Mouse (Mus musculus) embryonic facial prominence, embryonic 11.5 days (tissue): Measurements from ENCODE around the gene Cux2. TPM values are rescaled to one million over a fixed set of nuclear protein-coding genes. Genes with fewer than 3 reads are reported as not detected.
A peak's percentile ranks its signal among the peaks of the same experiment; 100 is the strongest.

Source experiments
- ATAC-seq: fragments of 200-750 bp; cut with Nextera tagmentation; replicated peaks from 2 replicates; pipeline ENCODE4 v1.8.0; 2017; ENCODE audit warnings: low read depth; ENCODE audit not compliant: insufficient number of reproducible peaks, low FRiP score, low TSS enrichment
- DNase-seq: peaks from one replicate; pipeline ENCODE4 v3.0.0-alpha.2; 2015; ENCODE audit warnings: low spot score
- H3K27ac ChIP-seq: fragments of 300-500 bp; sonication (generic); replicated peaks from 2 replicates; pipeline ENCODE4 v1.5.1; 2014; ENCODE audit warnings: mild to moderate bottlenecking, low read depth, low read length, control low read depth
- H3K27me3 ChIP-seq: fragments of 300-500 bp; sonication (generic); 2 replicates; pipeline ENCODE4 v1.6.1; 2014; ENCODE audit warnings: mild to moderate bottlenecking, low read length, moderate library complexity, mixed read lengths; ENCODE audit not compliant: control insufficient read depth, insufficient read depth
- H3K36me3 ChIP-seq: fragments of 300-500 bp; sonication (generic); replicated peaks from 2 replicates; pipeline ENCODE4 v1.6.1; 2014; ENCODE audit warnings: low read depth, mild to moderate bottlenecking, low read length, moderate library complexity, mixed read lengths; ENCODE audit not compliant: control insufficient read depth, insufficient read depth
- H3K4me1 ChIP-seq: fragments of 300-500 bp; sonication (generic); 2 replicates; pipeline ENCODE4 v1.6.1; 2014; ENCODE audit warnings: low read length, mixed read lengths; ENCODE audit not compliant: control insufficient read depth, insufficient read depth
- H3K4me2 ChIP-seq: fragments of 300-500 bp; sonication (generic); 2 replicates; pipeline ENCODE4 v1.6.1; 2014; ENCODE audit warnings: low read depth, mild to moderate bottlenecking, control low read depth, low read length, moderate library complexity
- H3K4me3 ChIP-seq: fragments of 300-500 bp; sonication (generic); 2 replicates; pipeline ENCODE4 v1.5.1; 2014; ENCODE audit warnings: low read depth, low read length, control low read depth
- H3K9ac ChIP-seq: fragments of 300-500 bp; sonication (generic); replicated peaks from 2 replicates; pipeline ENCODE4 v1.6.1; 2014; ENCODE audit warnings: mild to moderate bottlenecking, control low read depth, low read length
- H3K9me3 ChIP-seq: fragments of 300-500 bp; sonication (generic); replicated peaks from 2 replicates; pipeline ENCODE4 v1.6.1; 2016; ENCODE audit warnings: mild to moderate bottlenecking, low read length, inconsistent platforms, mixed read lengths; ENCODE audit not compliant: control insufficient read depth
- WGBS: fragments of 180-500 bp; shearing (Covaris S2); extraction: QIAGEN DNeasy Blood & Tissue Kit; methylation state at CpG from one replicate; pipeline ENCODE4 v1.1.7; 2014; 5-methylcytosine and 5-hydroxymethylcytosine counted together
- polyA plus RNA-seq: library from polyadenylated mRNA; unstranded; fragments of >200 nt; fragmentation: Nextera tagmentation; extraction: Ambion mirVana; gene quantifications from 2 replicates; pipeline ENCODE4 v1.2.1, GENCODE M21; 2014

The Cux2 gene
- polyA plus RNA-seq, 1 experiment from 2014 or later = 4.5 TPM

GRCm38 (mm10) chr5:122043567-122043966 lies 6.3 kb downstream of the Cux2 start:
- H3K27me3 ChIP-seq = peaks cover 19% of the 10 kb centered on the region
- no peak for ATAC-seq
- no peak overlapping the region for H3K9ac ChIP-seq
- no peak overlapping the region for H3K4me2 ChIP-seq
- no peaks in the 10 kb centered on the region for H3K36me3 ChIP-seq
- 87% methylated on average over 11 of the region's 11 CpGs for WGBS
- H3K27ac ChIP-seq = no peak overlapping the region
- no peaks in the 10 kb centered on the region for H3K9me3 ChIP-seq
- no peak for DNase-seq
- H3K4me1 ChIP-seq = no peaks in the 10 kb centered on the region; the same call in 1 of the 2 replicates
- H3K4me3 ChIP-seq = no peak overlapping the region

- WGBS = 76% methylated on average over 5 of the region's 5 CpGs
- DNase-seq (no peak), ATAC-seq (no peak)
- no peak overlapping the region for H3K4me2 ChIP-seq
- H3K4me1 ChIP-seq = no peaks in the 10 kb centered on the region
- no peaks in the 10 kb centered on the region for H3K9me3 ChIP-seq
- no peak overlapping the region for H3K27ac ChIP-seq
- H3K9ac ChIP-seq = no peak overlapping the region
- no peak overlapping the region for H3K4me3 ChIP-seq
- no peaks in the 10 kb centered on the region for H3K27me3 ChIP-seq
- no peaks in the 10 kb centered on the region for H3K36me3 ChIP-seq
Observed at GRCm38 (mm10) chr5:122035278-122035677, 14.6 kb downstream of the Cux2 start.

- H3K4me1 ChIP-seq = no peaks in the 10 kb centered on the region
- ATAC-seq = no peak
- DNase-seq = no peak
- H3K9me3 ChIP-seq = no peaks in the 10 kb centered on the region
- no peak overlapping the region for H3K4me3 ChIP-seq
- WGBS = 47% methylated on average over 4 of the region's 4 CpGs
- no peak overlapping the region for H3K9ac ChIP-seq
- H3K27me3 ChIP-seq = no peaks in the 10 kb centered on the region
- no peak overlapping the region for H3K27ac ChIP-seq
- no peak overlapping the region for H3K4me2 ChIP-seq
- no peaks in the 10 kb centered on the region for H3K36me3 ChIP-seq
Observed at GRCm38 (mm10) chr5:122033167-122033478, 16.8 kb downstream of the Cux2 start.

DNA sequence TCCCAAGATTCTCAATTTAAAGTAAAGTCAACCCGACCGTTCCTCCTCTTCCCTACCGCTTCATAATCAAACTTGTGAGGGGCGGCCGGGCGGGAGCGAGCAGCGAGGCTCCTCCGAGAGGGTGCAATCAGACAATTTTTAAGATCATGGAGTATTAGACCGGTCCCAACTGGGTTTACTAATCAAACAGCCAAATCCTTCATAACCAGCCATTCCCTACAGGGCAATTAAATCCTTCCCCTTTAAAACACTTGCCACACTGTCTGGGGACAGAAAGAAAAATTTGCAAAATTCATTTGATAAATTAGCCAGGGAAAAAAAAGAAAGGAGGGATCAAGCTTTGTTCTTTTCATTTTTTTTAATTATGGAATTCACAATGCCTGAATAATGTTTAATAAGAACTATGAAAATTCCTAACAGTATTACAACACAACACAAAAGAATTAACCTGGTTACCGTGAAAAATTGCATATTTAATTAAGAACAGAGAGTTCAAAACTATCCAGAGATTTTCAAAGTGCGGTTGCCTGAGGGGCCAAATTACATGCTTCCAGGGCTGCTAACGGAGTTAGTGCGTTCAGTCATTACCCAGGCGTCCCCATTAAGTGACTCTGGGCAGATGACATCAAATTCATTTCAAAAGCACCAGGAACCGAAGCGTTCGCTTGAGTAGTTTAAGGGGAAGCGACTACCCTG lies 17.3 kb downstream of the Cux2 start:
- H3K4me2 ChIP-seq = no peak overlapping the region
- H3K36me3 ChIP-seq = no peaks in the 10 kb centered on the region
- no peak overlapping the region for H3K9ac ChIP-seq
- WGBS = 38% methylated on average over 19 of the region's 19 CpGs
- H3K27me3 ChIP-seq = no peaks in the 10 kb centered on the region
- no peaks in the 10 kb centered on the region for H3K9me3 ChIP-seq
- H3K4me1 ChIP-seq = no peaks in the 10 kb centered on the region
- no peak overlapping the region for H3K4me3 ChIP-seq
- H3K27ac ChIP-seq = no peak overlapping the region
- DNase-seq = peak; percentile 43
- ATAC-seq = no peak

GRCm38 (mm10) chr5:122031146-122031545 lies 18.8 kb downstream of the Cux2 start:
- Histone ChIP-seq H3K4me1 (no peaks in the 10 kb centered on the region), H3K27me3 (no peaks in the 10 kb centered on the region), H3K4me2 (no peak overlapping the region), H3K36me3 (no peaks in the 10 kb centered on the region), H3K9me3 (no peaks in the 10 kb centered on the region), H3K27ac (no peak overlapping the region), H3K9ac (no peak overlapping the region), H3K4me3 (no peak overlapping the region)
- DNase-seq = no peak
- 61% methylated on average over 12 of the region's 12 CpGs for WGBS
- no peak for ATAC-seq

GRCm38 (mm10) chr5:122030640-122031039 lies 19.3 kb downstream of the Cux2 start:
- WGBS = 56% methylated on average over 10 of the region's 11 CpGs
- H3K9ac ChIP-seq = no peak overlapping the region
- H3K4me2 ChIP-seq = no peak overlapping the region
- no peaks in the 10 kb centered on the region for H3K36me3 ChIP-seq
- no peak overlapping the region for H3K27ac ChIP-seq
- no peak overlapping the region for H3K4me3 ChIP-seq
- no peaks in the 10 kb centered on the region for H3K4me1 ChIP-seq
- no peaks in the 10 kb centered on the region for H3K27me3 ChIP-seq
- no peaks in the 10 kb centered on the region for H3K9me3 ChIP-seq
- ATAC-seq = no peak
- no peak for DNase-seq

DNA sequence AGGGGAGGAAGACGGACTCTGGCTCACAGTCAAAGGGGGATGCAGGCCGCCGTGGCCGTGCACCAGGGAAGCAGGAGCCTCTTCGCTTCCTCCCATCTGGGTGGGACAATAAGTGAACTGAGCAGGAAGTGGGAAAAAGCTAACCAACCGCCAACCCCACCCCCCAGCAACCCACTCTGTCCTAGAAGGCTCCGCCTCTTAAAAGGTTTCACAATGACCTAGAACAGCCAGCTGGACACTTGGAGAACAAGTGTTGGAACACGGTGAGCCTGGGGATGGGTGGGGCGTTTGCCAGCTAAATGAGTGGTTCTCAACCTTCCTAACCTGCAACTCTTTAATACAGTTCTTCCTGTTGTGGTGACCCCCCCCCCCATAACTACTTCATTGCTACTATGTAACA lies 23.1 kb downstream of the Cux2 start:
- Histone ChIP-seq H3K27ac (no peak overlapping the region), H3K27me3 (no peaks in the 10 kb centered on the region), H3K9ac (no peak overlapping the region), H3K4me1 (no peaks in the 10 kb centered on the region), H3K36me3 (no peaks in the 10 kb centered on the region), H3K4me2 (no peak overlapping the region), H3K4me3 (no peak overlapping the region), H3K9me3 (no peaks in the 10 kb centered on the region)
- ATAC-seq (no peak), DNase-seq (no peak)
- 79% methylated on average over 9 of the region's 9 CpGs for WGBS

DNA sequence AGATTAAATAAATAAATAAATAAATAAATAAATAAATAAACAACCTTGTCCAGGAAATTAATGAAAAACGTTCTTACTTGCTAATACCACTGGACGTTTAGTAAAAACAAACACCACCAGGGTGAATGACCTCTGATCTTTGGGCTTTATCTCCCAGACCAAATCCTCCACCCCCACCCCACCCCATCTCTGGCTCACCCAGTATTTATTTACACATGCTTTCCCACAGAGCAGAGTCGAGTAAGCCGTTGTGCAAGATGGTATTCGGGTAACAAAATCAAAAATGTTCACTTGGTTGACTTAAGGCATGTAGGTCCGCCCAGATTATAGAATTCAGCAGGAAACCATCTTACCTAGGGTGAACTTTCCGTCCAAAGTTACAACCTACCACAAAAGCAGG lies 23.6 kb downstream of the Cux2 start:
- no peak overlapping the region for H3K27ac ChIP-seq
- no peak overlapping the region for H3K4me2 ChIP-seq
- ATAC-seq (no peak), DNase-seq (no peak)
- H3K9me3 ChIP-seq = no peaks in the 10 kb centered on the region
- no peak overlapping the region for H3K9ac ChIP-seq
- WGBS = 64% methylated on average over 7 of the region's 7 CpGs
- H3K4me1 ChIP-seq = no peaks in the 10 kb centered on the region
- H3K27me3 ChIP-seq = no peaks in the 10 kb centered on the region
- no peak overlapping the region for H3K4me3 ChIP-seq
- no peaks in the 10 kb centered on the region for H3K36me3 ChIP-seq
